Mouse (Mus musculus): ENCODE measurements around the gene Mpped2. TPM values are rescaled to one million over a fixed set of nuclear protein-coding genes. Genes with fewer than 3 reads are reported as not detected.

The Mpped2 gene
- total and polyA plus RNA-seq, 2 experiments from 2014 or later = 39.1 to 80.0 TPM

DNA sequence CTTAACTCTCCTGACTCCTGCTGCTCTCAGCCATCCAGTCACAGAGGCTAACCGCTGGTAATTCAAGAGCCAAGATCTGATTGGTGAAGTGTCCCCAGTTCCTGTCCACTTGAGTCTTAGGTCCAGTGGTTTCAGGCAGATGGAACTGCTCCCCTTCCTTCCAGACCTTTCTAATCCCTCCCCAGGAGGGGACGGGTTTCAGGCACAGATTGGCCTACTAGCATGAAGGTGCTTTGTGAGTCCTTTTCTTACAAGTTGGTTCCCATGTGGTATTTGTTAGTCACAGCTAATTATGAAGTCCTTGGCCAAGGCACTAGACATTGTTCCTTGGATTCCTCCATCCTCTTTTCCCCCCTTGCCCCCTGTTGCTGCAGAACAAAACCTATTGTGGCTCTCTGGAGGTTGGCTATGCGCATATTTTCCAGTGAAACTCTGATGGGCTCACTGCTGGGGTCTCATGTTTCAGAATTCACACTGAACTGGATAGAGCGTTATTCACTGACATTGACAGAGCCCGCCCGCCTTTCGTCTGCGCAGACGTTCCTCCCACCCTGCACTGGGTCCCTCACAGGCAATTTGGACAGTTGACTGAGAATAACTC, 163.4 kb downstream of the Mpped2 start:
- Histone ChIP-seq H3K4me2 (ENCODE audit: low read depth, low read length) (no peak overlapping the region), H3K27me3 (ENCODE audit: insufficient read depth, low read length) (no peaks in the 10 kb centered on the region), H3K36me3 (ENCODE audit: insufficient read depth, low read length) (no peaks in the 10 kb centered on the region), H3K9ac (replicated peaks; ENCODE audit: low read length) (no peak overlapping the region), H3K27ac (no peak overlapping the region), H3K4me1 (ENCODE audit: insufficient read depth, low read length) (peaks cover 22% of the 10 kb centered on the region), H3K4me3 (ENCODE audit: low read length) (no peak overlapping the region), H3K9me3 (ENCODE audit: low read length) (no peaks in the 10 kb centered on the region)
- TF ChIP-seq CTCF (IDR thresholded peaks at IDR 0.05; ENCODE audit: low read depth) = no peak
- whole genome bisulfite sequencing = 30% methylated on average over 9 of the region's 9 CpGs
- ATAC-seq = no peak
- DNase-seq (ENCODE audit: low spot score) = no peak

DNA sequence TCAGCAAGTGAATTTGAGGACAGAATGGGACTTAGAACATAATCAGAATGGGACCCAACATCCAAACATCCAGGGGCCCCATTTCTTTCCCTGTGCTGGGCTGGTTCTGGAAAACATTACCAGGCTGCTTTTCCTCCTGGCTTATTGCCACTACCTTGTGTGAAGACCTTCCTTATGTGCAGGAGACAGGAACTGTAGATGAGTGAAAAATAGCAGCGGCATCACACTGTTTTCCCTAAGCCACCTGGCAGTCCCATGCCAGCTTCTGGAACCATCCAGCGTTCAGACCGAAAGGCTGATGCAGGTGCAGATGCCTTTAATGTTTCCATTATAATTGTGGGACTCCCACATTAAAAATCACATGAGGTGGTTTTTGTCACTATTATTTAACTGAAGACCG, 164.2 kb downstream of the Mpped2 start:
- TF ChIP-seq CTCF (IDR thresholded peaks at IDR 0.05; ENCODE audit: low read depth) = no peak
- no peak for DNase-seq (ENCODE audit: low spot score)
- WGBS = 67% methylated on average over 4 of the region's 4 CpGs
- Histone ChIP-seq H3K27ac (no peak overlapping the region), H3K4me3 (ENCODE audit: low read length) (no peak overlapping the region), H3K9ac (replicated peaks; ENCODE audit: low read length) (no peak overlapping the region), H3K4me2 (ENCODE audit: low read depth, low read length) (no peak overlapping the region), H3K4me1 (ENCODE audit: insufficient read depth, low read length) (peaks cover 22% of the 10 kb centered on the region), H3K36me3 (ENCODE audit: insufficient read depth, low read length) (no peaks in the 10 kb centered on the region), H3K9me3 (ENCODE audit: low read length) (no peaks in the 10 kb centered on the region), H3K27me3 (ENCODE audit: insufficient read depth, low read length) (no peaks in the 10 kb centered on the region)
- no peak for ATAC-seq

DNA sequence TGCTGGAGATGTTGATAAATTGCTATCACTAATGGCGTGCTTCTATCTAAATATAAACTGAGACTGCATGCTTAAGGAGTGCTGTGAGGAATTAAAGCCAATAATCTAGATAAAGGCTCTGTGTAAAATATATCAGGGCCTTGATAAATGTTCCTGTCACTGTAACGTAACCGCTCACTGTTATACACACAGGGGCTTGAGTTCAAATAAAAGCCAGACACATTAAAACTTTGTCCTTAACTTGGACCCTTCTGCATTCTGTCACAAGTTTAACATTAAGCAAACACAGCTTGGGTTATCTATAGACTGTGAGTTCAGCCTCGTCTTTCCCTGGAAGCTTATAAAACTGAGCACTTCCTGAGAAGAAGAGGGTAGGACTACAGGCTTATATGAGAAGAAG, 164.6 kb downstream of the Mpped2 start:
- Histone ChIP-seq H3K9ac (replicated peaks; ENCODE audit: low read length) (no peak overlapping the region), H3K27ac (no peak overlapping the region), H3K4me3 (ENCODE audit: low read length) (no peak overlapping the region), H3K9me3 (ENCODE audit: low read length) (no peaks in the 10 kb centered on the region), H3K4me2 (ENCODE audit: low read depth, low read length) (no peak overlapping the region), H3K27me3 (ENCODE audit: insufficient read depth, low read length) (no peaks in the 10 kb centered on the region), H3K36me3 (ENCODE audit: insufficient read depth, low read length) (no peaks in the 10 kb centered on the region), H3K4me1 (ENCODE audit: insufficient read depth, low read length) (peaks cover 22% of the 10 kb centered on the region)
- no peak for ATAC-seq
- no peak for TF ChIP-seq CTCF (IDR thresholded peaks at IDR 0.05; ENCODE audit: low read depth)
- DNase-seq (ENCODE audit: low spot score) = no peak
- WGBS = 81% methylated on average over 4 of the region's 4 CpGs

DNA sequence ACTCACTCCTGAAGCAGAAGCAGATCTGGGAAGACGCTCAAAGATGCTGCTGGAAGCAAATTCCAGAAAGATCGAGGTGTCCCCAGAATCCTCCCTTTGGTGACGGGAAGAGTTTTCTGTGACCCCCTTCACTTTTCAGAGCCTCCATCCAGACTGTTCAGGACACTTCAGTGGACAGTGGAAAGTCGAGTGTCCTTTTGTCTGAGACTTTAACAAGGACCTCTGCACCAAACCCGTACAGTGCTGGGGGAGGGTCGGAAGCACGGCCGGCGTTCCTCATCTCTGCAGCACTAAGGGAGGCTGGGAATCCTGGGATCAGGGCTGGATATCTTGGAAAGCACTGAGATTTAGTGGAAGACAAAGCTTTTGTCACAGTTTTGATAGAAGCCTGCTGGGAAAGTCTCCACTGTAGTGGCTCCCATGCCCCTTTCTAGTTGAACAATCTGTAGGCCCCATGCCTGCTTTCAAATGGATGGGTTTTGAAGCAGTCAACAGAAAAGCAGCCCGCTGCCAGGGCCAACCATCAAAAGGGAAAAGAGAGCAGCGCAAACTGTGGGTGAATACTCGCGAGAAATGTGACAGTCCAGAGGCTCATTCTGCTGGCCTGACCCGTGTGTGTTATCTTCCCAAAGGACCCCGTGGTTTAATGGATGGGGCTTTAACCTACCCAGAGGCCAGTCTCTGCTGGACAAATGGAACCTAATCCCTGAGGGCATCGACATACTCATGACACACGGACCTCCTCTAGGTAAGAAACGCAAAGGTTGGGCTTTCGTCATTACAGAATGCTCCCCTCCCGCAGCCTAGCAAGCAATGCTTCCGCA, 168.0 kb downstream of the Mpped2 start:
- 50% methylated on average over 21 of the region's 21 CpGs for WGBS
- Histone ChIP-seq H3K9ac (replicated peaks; ENCODE audit: low read length) (no peak overlapping the region), H3K9me3 (ENCODE audit: low read length) (no peaks in the 10 kb centered on the region), H3K27ac (no peak overlapping the region), H3K4me1 (ENCODE audit: insufficient read depth, low read length) (peaks cover 9% of the 10 kb centered on the region), H3K27me3 (ENCODE audit: insufficient read depth, low read length) (no peaks in the 10 kb centered on the region), H3K4me2 (ENCODE audit: low read depth, low read length) (0 out of 2 replicates have a peak overlapping the region, but pooled peaks have one; percentile 7), H3K4me3 (ENCODE audit: low read length) (no peak overlapping the region), H3K36me3 (ENCODE audit: insufficient read depth, low read length) (no peaks in the 10 kb centered on the region)
- TF ChIP-seq CTCF (IDR thresholded peaks at IDR 0.05; ENCODE audit: low read depth) = no peak
- ATAC-seq (0 out of 2 replicates have a peak, but pooled peaks have one; percentile 31), DNase-seq (ENCODE audit: low spot score) (no peak)

DNA sequence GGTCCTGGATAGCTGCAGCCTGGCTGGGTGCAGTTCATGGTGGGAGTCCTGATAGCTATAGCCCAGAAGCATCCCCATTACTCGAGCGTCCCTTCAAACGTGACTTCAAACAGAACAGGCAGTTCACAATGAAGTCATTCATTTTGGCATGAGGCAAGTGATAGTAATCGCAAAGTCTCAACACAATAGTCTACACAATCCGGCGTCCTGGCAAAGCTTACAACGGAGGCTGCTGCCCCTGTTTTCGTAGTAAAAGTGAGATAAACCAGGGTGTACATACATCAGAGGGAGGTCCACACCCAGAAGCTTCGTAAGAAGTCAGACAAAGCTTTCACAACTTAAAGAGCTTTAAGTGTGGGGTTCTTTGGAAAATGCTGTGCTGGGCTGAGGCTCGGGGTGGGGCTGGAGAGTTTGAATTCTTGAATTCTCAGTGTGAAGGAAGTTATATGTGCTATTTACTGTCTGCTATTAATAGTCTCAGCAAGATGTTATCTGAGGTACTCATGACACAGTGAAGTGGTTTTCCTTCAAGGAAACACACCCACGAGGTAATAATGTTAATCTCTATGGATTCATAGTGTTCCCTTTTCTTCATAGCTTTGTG, 170.1 kb downstream of the Mpped2 start:
- Histone ChIP-seq H3K27me3 (ENCODE audit: insufficient read depth, low read length) (no peaks in the 10 kb centered on the region), H3K4me2 (ENCODE audit: low read depth, low read length) (no peak overlapping the region), H3K9ac (replicated peaks; ENCODE audit: low read length) (no peak overlapping the region), H3K4me1 (ENCODE audit: insufficient read depth, low read length) (no peaks in the 10 kb centered on the region), H3K36me3 (ENCODE audit: insufficient read depth, low read length) (no peaks in the 10 kb centered on the region), H3K4me3 (ENCODE audit: low read length) (no peak overlapping the region), H3K9me3 (ENCODE audit: low read length) (no peaks in the 10 kb centered on the region), H3K27ac (no peak overlapping the region)
- WGBS = 63% methylated on average over 11 of the region's 11 CpGs
- TF ChIP-seq CTCF (IDR thresholded peaks at IDR 0.05; ENCODE audit: low read depth) = no peak
- DNase-seq (ENCODE audit: low spot score) = no peak
- no peak for ATAC-seq

DNA sequence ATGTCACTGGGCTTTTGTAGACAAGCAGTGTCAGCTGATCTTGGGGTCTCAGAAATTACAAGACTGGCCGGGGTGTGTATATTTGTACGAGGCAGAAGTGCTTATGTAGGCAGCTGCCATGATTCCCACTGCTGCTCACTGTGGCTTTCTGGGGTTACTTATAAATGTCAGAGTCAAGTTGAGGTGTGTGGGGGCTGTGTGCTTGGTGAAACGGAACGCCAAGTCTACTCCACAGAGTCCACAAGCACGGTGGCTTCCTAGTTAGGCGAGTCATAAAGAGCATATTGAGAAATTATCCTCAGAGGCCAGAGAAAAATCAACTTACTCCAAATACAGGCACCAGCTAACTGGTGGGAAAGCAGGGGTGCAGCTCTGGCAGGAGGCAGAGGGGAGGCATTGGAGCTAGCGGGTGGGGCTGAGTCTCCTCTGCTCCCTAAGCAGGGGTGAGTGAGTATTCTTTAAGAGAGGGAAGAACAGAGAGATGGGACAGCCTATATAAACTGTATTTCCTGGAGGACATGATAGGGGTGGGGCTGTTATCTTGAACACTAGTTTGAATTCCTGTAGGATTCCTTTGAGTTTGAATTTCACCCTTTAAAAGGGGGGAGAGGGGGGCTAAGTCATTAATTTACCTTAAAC, 172.2 kb downstream of the Mpped2 start:
- Histone ChIP-seq H3K4me1 (ENCODE audit: insufficient read depth, low read length) (no peaks in the 10 kb centered on the region), H3K27me3 (ENCODE audit: insufficient read depth, low read length) (no peaks in the 10 kb centered on the region), H3K4me3 (ENCODE audit: low read length) (no peak overlapping the region), H3K9ac (replicated peaks; ENCODE audit: low read length) (no peak overlapping the region), H3K4me2 (ENCODE audit: low read depth, low read length) (no peak overlapping the region), H3K9me3 (ENCODE audit: low read length) (no peaks in the 10 kb centered on the region), H3K27ac (no peak overlapping the region), H3K36me3 (ENCODE audit: insufficient read depth, low read length) (no peaks in the 10 kb centered on the region)
- 77% methylated on average over 7 of the region's 7 CpGs for WGBS
- ATAC-seq (no peak), DNase-seq (ENCODE audit: low spot score) (no peak)
- no peak for TF ChIP-seq CTCF (IDR thresholded peaks at IDR 0.05; ENCODE audit: low read depth)

Measured in hindbrain, postnatal 0 days (tissue).